Mouse (Mus musculus) right cerebral cortex, postnatal 4 days (tissue): Measurements from ENCODE around the gene Kat7.

Source experiments
- DNase-seq: peaks from one replicate; pipeline ENCODE4 v3.0.0-alpha.2; 2022

Gene Kat7

GRCm38 (mm10) chr11:95333209-95333608 is 23.2 kb upstream of the Kat7 start:
- no peak for DNase-seq

- DNase-seq: no peak
These were observed 20.6 kb upstream of the Kat7 start for GRCm38 (mm10) chr11:95330662-95331061.

DNA sequence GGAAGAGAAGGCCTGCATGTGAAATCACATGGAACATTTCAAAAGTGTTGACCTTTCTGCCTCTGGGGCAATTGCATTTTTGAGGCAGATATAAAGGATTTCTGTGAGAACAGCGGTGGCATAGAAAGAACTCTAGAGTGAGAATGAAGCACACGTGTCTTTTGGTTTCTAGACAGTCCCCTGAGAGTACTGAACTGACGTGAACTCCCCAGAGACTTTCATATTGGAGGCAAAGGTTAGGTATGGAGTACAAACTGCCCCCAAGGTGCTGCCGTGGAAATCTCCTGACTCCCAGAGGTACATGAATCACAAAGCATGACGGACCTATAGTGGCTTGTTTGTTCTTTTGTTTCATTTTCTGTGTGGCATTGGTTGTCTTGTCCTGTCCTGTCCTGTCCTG is 18.6 kb upstream of the Kat7 start:
- DNase-seq: no peak

GRCm38 (mm10) chr11:95326243-95326642 is 16.2 kb upstream of the Kat7 start:
- DNase-seq: no peak

DNA sequence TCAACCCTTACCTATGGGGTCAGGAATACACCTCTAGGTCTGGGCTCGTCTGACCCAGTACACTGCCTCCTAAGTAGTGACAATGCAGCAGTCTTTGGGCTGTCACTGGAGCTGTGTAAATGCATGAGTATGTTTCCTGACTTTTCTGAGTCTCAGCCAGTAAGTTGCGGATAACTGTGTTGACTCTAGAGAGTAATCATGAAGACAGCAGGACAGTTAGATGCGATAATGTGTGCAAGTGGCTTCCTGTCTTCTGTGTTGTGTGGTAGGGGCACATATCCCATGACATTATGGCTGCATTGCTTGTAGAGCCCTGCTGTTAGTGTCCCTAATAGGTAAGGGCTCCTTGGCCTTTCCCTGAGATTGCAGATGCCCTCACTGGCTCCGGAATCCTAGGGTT is 15.8 kb upstream of the Kat7 start:
- DNase-seq: no peak

- no peak for DNase-seq
These were observed 14.1 kb upstream of the Kat7 start for GRCm38 (mm10) chr11:95324181-95324580.

DNA sequence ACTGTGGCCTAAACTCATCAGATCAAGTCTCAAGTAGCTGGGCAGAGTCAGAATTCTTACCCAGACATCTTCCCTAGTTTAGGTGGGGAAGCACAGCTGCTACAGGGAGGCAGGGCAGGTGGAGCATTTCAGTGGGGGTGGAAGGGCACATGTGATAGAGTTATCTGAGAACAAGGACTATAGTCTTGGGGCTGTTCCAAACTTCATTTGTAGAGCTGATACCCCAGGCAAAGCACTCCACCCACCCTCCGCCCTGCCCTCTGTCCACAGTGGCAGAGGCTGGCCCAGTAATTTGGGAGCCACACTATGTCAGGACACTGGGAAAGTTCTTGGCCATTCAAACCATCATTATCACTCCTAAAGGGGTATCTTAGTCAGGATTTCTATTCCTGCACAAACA is 10.0 kb upstream of the Kat7 start:
- DNase-seq: no peak

GRCm38 (mm10) chr11:95319506-95319905 is 9.5 kb upstream of the Kat7 start:
- no peak for DNase-seq

DNA sequence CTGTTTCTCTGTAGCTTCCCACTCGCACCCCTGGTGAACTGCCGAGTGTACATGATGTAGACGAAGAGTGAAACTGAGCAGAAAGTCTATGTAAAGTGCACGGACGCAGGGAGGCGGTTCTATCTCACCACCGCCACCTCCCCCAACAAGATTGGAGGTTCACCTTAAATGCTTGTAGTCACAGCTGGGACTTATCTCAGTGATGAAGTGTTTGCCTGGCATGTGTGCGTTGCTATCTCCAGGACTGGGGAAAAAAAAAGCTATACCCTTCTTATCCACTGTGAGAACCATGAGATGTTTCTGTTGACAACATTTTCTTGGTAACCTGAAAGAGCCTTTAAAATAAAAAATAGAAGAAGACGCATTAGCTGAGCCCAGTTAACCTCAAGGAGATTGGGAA is 8.1 kb upstream of the Kat7 start:
- DNase-seq: no peak

GRCm38 (mm10) chr11:95315215-95315955 is 5.3 kb upstream of the Kat7 start:
- DNase-seq: no peak

DNA sequence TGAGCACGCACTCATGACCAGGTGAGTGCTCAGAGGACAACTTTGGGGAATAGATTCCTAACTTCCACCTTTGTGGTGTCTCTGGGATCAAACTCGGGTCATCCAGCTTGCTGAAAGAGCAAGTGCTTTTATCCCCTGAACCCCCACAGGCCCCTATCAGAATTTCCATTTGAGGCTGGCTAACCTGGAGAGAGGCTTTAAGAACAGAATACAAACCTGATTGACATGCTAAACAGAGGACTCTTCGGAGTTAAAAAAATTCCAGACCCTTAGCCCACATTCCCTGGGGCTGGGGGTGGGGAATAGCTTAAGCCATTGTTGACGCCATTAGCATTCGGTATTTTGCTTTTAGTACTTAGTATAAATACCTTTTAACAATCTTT is 1.4 kb upstream of the Kat7 start:
- DNase-seq: no peak

- peak; percentile 17 for DNase-seq
These were observed 790 bp upstream of the Kat7 start for GRCm38 (mm10) chr11:95310648-95311424.

DNA sequence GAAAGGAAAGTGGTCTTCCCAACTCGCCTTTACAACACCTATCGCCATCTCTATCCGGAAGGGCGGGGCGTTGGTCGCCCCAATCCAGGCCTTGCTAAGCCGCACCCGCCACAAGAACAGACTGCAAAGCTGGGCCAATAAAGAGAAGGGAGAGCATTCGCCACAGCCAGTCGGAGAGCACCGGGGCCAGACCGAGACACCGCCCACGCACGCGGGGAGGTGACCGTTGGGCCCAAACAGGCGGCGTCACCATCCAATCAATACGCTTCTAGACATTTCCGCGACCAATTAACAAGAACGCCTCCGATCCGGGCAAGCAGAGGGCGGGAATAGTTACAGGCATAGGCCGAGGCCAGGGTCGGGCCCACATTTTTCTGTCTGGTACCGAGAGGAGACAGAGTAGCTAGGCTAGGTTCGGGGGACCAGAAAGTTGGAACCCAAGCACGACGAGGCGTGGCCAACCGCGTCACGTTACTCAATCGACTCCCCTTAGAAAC is 488 bp downstream of the Kat7 start:
- DNase-seq: peak; percentile 97

DNA sequence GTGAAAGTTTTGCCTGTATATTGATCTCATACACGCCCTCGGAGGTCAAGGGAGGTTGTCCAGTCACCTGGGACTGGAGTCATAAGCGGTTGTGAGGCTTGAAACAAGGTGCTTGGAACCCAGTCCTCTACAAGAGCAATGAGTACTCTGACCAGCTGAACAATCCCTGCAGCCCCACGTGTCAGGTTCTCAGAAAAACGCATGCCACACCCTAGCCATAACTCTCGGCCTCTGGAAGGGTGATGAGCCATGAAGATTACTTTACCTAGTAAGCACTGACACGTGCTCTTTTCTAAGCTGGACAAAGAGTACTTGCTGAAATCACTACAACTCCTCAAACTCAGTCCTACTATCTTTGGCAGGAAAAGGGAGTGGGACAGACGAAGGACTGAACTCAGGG is 2.5 kb downstream of the Kat7 start:
- DNase-seq: no peak

- no peak for DNase-seq
These were observed 4.4 kb downstream of the Kat7 start for GRCm38 (mm10) chr11:95305600-95305999.

DNA sequence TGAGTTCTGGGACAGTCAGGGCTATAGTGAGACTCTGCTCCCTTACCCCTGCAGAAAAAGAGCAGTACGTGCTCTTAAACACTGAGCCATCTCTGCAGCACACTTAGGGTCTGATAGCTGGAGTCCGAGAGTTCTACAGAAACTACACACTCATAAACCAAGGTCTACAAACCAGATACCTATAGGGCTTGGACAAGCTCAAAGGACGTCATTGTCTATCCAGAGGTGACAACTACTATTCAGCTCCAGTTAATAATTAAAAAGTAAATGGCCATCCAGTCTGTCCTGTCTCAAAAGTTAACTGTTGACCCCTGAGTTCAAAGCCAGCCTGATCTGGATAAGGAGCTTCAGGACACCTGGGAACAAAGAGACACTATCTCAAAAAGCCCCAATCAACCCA is 8.3 kb downstream of the Kat7 start:
- DNase-seq: no peak

- DNase-seq: no peak
These were observed 10.2 kb downstream of the Kat7 start for GRCm38 (mm10) chr11:95299886-95300285.

- no peak for DNase-seq
These were observed 11.9 kb downstream of the Kat7 start for GRCm38 (mm10) chr11:95298146-95298545.

DNA sequence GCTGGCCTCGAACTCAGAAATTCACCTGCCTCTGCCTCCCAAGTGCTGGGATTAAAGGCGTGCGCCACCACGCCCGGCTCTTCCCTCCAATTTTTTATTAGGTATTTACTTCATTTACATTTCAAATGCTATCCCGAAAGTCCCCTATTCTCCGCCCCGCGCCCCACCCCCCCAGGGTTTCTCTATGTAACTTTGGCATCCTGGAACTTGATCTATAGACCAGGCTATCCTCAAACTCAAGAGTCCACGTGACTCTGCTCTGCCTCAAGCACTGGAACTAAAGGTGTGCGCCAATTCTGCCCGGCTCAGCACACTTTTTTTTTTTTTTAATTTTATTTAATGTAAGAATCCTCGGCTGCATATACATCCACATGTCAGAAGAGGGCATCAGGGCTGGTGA is 14.3 kb downstream of the Kat7 start:
- no peak for DNase-seq

DNA sequence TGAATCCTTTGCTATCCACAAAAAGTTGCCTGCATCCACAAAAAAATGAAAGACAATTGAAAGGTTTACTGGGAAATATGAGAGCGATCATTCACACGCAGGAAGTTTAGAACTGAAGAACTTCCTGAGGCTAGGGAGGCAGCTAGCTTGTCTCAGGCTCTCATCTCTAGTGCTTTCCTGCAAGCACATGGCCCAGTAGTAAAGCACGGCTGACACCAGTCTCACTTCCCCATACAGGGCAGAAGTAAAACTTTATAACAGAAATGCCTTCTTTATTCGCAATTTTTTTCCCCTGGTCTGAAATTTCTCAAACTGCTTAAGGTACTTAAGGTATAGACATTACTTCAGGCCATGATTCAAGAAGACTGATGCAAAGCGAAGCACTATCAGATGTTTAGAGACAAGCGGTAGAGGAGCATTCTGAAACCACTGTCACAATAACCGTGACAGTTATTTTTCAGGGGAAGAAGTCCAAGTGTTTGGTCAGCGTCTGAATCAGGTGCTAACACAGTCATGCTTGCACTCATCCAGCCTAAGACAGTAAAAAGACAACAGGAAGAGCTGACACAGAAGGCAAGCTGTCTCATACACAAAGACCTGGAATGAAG is 16.9 kb downstream of the Kat7 start:
- DNase-seq: no peak

DNA sequence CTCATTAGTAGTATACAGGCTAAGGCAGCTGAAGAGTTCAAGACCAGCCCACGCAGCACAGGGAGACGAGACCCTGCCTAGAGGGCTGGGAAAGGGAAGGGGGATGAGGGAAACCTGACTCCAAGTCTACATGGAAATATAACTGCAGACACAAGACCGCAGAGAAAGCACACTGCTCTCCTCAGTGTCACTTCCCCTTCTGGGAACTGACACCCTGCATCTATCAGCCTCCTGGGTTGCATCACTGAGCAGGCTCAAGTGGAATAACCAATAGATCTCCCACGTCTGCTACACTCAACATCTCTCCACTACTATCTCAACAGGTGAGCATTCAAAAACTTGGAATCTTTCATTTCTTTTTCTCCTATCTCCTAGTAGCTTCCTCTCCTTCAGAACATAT is 18.0 kb downstream of the Kat7 start:
- no peak for DNase-seq

DNA sequence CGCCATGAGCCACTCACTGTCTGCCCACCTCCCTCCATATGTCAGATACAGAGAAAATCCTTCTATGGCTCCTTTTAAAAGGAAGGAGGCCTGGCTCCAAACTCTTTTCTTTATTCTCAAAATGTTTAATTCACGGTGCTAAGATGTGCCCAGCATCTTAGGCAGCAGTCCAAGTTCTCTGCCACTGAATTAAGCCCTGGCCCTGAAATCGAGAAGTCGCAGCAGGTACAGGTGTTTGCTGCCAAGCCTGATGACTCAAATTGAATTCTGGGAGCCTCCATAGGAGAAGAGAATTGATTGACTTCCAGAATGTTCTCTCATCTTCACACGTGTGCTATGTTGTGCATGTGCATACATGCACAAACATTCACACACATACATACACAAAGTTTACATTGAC is 27.7 kb downstream of the Kat7 start:
- no peak for DNase-seq

DNA sequence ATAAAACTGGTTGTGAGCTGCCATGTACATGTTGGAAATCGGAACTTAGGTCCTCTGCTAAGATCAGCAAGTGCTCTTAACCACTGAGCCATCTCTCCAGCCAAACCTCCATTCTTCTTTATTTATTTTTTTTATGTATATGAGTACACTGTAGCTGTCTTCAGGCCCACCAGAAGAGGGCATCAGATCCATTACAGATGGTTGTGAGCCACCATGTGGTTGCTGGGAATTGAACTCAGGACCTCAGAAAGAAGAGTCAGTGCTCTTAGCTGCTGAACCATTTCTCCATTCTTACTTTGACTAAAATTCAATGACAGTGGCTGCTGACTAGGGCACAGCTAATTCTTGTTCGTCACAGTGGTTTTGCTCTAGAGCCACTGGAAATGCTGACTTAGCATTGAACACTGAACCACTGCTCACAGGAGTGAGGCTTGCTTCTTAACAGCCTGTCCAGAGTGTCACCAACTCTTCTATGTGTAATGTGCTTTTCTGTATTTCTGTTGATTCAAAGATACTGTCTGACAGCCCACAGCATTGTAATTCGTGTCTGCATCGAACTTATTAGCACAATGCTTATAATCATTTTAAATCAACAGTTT is 30.9 kb downstream of the Kat7 start:
- no peak for DNase-seq

- no peak for DNase-seq
These were observed 34.0 kb downstream of the Kat7 start for GRCm38 (mm10) chr11:95276056-95276455.
